Mouse (Mus musculus) olfactory bulb, adult 2 months (tissue): ENCODE measurements around the gene Noto.

Experiments
- CTCF ChIP-seq: fragments of 200-500 bp; IDR thresholded peaks from 2 replicates; pipeline ENCODE4 v1.5.1; 2012; ENCODE audit warnings: low read depth, mild to moderate bottlenecking, low read length, moderate library complexity; ENCODE audit not compliant: insufficient read depth
- POLR2A ChIP-seq: fragments of 200-500 bp; IDR thresholded peaks from 2 replicates; pipeline ENCODE4 v1.6.1; 2012; ENCODE audit warnings: mild to moderate bottlenecking, low read depth, low read length, moderate library complexity; ENCODE audit not compliant: insufficient read depth

GRCm38 (mm10) chr6:85380201-85380900, 43.3 kb upstream of the Noto start:
- peak; percentile 54 for TF ChIP-seq CTCF
- TF ChIP-seq POLR2A: no peak
